Mouse (Mus musculus): ENCODE measurements around the gene Rhof. TPM values are rescaled to one million over a fixed set of nuclear protein-coding genes. Genes with fewer than 3 reads are reported as not detected.

The Rhof gene
- polyA plus RNA-seq (2014; fragmentation: Illumina TruSeq; extraction: RNeasy Lipid Tissue Mini Kit (QIAGEN cat#74804); ENCODE audit: insufficient read depth, low read depth, low replicate concordance) = 7.4 TPM

DNA sequence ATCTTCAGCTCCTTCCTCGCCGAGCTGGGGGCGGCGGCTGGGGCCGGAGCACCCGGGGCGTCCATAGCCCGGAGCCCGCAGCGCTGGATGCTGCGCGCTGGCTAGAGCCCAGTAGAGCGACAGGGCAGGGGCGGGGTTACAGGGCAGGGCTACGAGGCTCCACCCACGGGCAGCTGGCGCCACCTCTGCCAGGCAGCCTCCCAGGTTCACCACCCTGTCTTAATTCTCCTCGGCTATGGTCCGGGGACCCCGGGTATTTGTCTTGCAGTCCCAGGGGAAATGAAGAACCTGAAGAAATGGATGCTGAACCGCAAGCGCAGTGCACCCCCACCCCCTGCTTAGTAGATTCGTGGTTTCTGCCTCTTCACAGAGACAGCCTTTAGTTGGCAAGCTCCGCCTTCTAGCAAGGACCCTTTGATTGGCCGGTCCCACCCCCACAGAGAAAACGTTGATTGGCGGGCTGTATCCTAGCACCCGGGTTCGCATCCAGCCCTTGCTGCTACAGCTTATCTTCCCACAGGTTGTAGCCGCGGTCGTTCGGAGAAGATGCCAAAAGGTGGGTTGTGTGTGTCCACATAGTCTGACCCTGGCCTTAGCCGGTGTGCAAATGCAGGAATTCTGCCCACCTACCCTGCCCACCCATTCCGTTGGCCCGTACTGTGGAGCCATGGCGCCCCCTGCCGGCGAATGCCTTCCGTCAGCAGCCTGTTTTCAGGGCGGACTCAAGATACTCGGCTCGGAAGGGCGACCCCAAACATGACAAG, at the start of gene Rhof:
Rhof (minus strand) TSS at position 385 of the 764 bp plus-strand sequence.

DNA sequence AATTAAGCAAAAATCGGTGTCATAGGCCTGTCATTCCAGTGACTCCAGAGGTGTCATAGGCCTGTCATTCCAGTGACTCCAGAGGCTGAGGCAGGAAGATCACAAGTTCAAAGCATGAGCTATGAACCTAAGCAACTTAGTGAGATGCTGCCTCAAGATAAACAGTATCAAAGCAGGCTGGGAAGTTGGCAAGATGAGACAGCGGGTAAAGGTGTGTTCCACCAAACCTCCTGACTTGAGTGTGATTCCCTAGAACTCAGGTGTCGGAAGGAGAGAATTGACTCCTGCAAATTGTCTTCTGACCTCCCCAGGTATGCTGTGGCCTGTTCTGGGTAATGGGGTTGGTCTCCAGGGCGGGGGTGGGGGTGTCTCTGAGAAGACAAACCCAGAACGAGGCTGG, 36.8 kb upstream of the Rhof start, which contains the start of gene Psmd9:
Psmd9 (plus strand) TSS at position 130 of the 400 bp plus-strand sequence.

DNA sequence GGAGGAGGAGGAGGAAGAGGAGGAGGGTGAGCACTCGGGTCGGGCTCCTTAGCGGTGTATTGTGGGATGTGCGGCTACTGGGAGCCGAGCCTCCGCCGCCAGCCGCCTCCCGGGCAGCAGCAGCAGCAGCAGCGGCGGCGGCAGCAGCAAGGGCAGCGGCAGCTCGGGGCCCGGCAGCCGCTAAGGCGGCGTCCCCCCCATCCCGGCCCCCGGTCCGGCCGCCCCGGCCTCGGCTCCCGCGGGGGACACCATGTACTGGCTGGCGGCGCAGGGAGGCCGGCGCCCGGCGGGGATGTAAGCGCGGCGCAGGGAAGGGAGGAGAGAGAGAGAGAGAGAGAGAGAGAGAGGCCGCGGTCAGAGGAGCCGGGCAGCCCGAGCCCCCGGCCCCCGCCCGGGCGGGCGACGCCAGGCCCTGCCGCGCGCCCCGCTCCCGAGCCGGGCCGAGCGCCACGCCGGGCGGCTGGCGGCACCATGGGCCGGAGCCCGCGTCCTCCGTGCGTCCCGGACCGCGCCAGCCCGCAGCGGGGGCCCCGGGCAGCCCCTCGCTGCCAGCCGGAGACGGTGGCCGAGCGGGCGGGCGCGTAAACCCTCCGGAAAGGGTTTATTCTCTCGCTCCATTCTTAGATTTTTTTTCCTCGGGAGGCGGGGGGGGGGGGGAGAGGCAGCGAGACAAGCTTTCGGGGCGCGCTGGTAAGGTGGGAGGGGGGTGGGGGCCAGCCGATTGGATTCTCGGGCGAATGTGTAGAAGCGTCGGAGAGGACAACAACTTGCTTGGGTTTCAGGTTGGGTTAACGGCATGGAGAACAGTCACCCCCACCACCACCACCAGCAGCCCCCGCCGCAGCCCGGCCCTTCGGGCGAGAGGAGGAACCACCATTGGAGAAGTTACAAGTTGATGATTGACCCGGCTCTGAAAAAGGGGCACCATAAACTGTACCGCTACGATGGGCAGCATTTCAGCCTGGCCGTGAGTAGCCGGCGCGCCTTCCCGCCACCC, 10.0 kb upstream of the Rhof start, which contains the start of gene Setd1b:
Setd1b (plus strand) TSS at position 33 of the 997 bp plus-strand sequence.

DNA sequence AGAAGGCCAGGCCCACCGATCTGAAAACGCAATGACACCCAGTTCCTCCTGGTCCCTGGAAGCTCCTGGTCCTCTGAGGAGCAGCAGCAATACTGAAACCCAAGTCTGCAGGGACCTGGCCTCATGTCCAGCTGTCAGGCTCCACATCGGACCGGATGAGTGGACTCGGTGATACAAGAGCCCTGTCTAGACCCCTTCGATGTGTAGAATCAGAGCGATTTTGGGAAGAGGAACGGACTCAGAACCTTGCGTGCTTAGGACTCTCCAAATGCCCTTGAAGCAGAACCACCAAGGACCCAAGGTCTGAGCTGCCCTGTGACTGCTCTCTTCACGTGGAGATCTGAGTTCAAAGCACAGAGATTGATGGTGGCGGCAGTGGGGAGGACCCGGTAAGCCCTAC, 64.4 kb downstream of the Rhof start, which contains the start of gene Tmem120b:
Tmem120b (plus strand) TSS at position 301 of the 400 bp plus-strand sequence.

Other genes with a start within 250 kb of the Rhof start
- 7.5 TPM for gene Kdm2b, start 142.9 kb downstream of the Rhof start, polyA plus RNA-seq (2014; fragmentation: Illumina TruSeq; extraction: RNeasy Lipid Tissue Mini Kit (QIAGEN cat#74804); ENCODE audit: insufficient read depth, low read depth, low replicate concordance)
- gene Orai1, start 117.6 kb downstream of the Rhof start, polyA plus RNA-seq (2014; fragmentation: Illumina TruSeq; extraction: RNeasy Lipid Tissue Mini Kit (QIAGEN cat#74804); ENCODE audit: insufficient read depth, low read depth, low replicate concordance) = 24.5 TPM
- gene Morn3, start 85.7 kb downstream of the Rhof start, polyA plus RNA-seq (2014; fragmentation: Illumina TruSeq; extraction: RNeasy Lipid Tissue Mini Kit (QIAGEN cat#74804); ENCODE audit: insufficient read depth, low read depth, low replicate concordance) = 15.2 TPM
- gene Tmem120b, start 64.3 kb downstream of the Rhof start, polyA plus RNA-seq (2014; fragmentation: Illumina TruSeq; extraction: RNeasy Lipid Tissue Mini Kit (QIAGEN cat#74804); ENCODE audit: insufficient read depth, low read depth, low replicate concordance) = 5.8 TPM
- 3.3 TPM for gene Setd1b, start 9.5 kb upstream of the Rhof start, polyA plus RNA-seq (2014; fragmentation: Illumina TruSeq; extraction: RNeasy Lipid Tissue Mini Kit (QIAGEN cat#74804); ENCODE audit: insufficient read depth, low read depth, low replicate concordance)
- gene Psmd9, start 36.7 kb upstream of the Rhof start, polyA plus RNA-seq (2014; fragmentation: Illumina TruSeq; extraction: RNeasy Lipid Tissue Mini Kit (QIAGEN cat#74804); ENCODE audit: insufficient read depth, low read depth, low replicate concordance) = 27.5 TPM
- gene Hpd, start 50.0 kb upstream of the Rhof start, polyA plus RNA-seq (2014; fragmentation: Illumina TruSeq; extraction: RNeasy Lipid Tissue Mini Kit (QIAGEN cat#74804); ENCODE audit: insufficient read depth, low read depth, low replicate concordance) = 0.41 TPM
- 9.5 TPM for gene Wdr66, start 119.4 kb upstream of the Rhof start, polyA plus RNA-seq (2014; fragmentation: Illumina TruSeq; extraction: RNeasy Lipid Tissue Mini Kit (QIAGEN cat#74804); ENCODE audit: insufficient read depth, low read depth, low replicate concordance)
- 4.9 TPM for gene Bcl7a, start 211.1 kb upstream of the Rhof start, polyA plus RNA-seq (2014; fragmentation: Illumina TruSeq; extraction: RNeasy Lipid Tissue Mini Kit (QIAGEN cat#74804); ENCODE audit: insufficient read depth, low read depth, low replicate concordance)

Measured in lung, adult 10 weeks (tissue).